Mouse (Mus musculus) olfactory bulb, adult 2 months (tissue): Measurements from ENCODE around the gene Rpl29.

Source experiments
- CTCF ChIP-seq: fragments of 200-500 bp; IDR thresholded peaks from 2 replicates; pipeline ENCODE4 v1.5.1; 2012; ENCODE audit warnings: low read depth, mild to moderate bottlenecking, low read length, moderate library complexity; ENCODE audit not compliant: insufficient read depth
- POLR2A ChIP-seq: fragments of 200-500 bp; IDR thresholded peaks from 2 replicates; pipeline ENCODE4 v1.6.1; 2012; ENCODE audit warnings: mild to moderate bottlenecking, low read depth, low read length, moderate library complexity; ENCODE audit not compliant: insufficient read depth

GRCm38 (mm10) chr9:106394649-106395602 lies 34.3 kb upstream of the Rpl29 start:
- TF ChIP-seq CTCF (no peak), POLR2A (no peak)
